Mouse (Mus musculus) forebrain, postnatal 0 days (tissue): ENCODE measurements around the gene Lima1. TPM values are rescaled to one million over a fixed set of nuclear protein-coding genes. Genes with fewer than 3 reads are reported as not detected.

Experiments used
- ATAC-seq: fragments of 200-750 bp; cut with Nextera tagmentation; 2 replicates; pipeline ENCODE4 v1.8.0; 2017; ENCODE audit warnings: mild to moderate bottlenecking, moderate library complexity
- DNase-seq: peaks from one replicate; pipeline ENCODE4 v3.0.0-alpha.2; 2015
- H3K27ac ChIP-seq: fragments of 300-500 bp; sonication (generic); 2 replicates; pipeline ENCODE4 v1.5.1; 2014; ENCODE audit warnings: low read depth, mild to moderate bottlenecking, antibody characterized with exemption, low read length, moderate library complexity, mixed read lengths
- H3K27me3 ChIP-seq: fragments of 300-500 bp; sonication (generic); 2 replicates; pipeline ENCODE4 v1.6.1; 2014; ENCODE audit warnings: mild to moderate bottlenecking, low read length, mixed read lengths; ENCODE audit not compliant: insufficient read depth
- H3K36me3 ChIP-seq: fragments of 300-500 bp; sonication (generic); 2 replicates; pipeline ENCODE4 v1.6.1; 2014; ENCODE audit warnings: mild to moderate bottlenecking, moderate library complexity; ENCODE audit not compliant: insufficient read depth
- H3K4me1 ChIP-seq: fragments of 300-500 bp; sonication (generic); 2 replicates; pipeline ENCODE4 v1.6.1; 2014; ENCODE audit warnings: antibody characterized with exemption; ENCODE audit not compliant: insufficient read depth
- H3K4me2 ChIP-seq: fragments of 300-500 bp; sonication (generic); 2 replicates; pipeline ENCODE4 v1.6.1; 2014; ENCODE audit warnings: low read depth, mild to moderate bottlenecking, moderate library complexity
- H3K4me3 ChIP-seq: fragments of 300-500 bp; sonication (generic); 2 replicates; pipeline ENCODE4 v1.5.1; 2014; ENCODE audit warnings: low read depth, low read length, mixed read lengths
- H3K9ac ChIP-seq: fragments of 300-500 bp; sonication (generic); 2 replicates; pipeline ENCODE4 v1.6.1; 2014; ENCODE audit warnings: mild to moderate bottlenecking
- H3K9me3 ChIP-seq: fragments of 300-500 bp; sonication (generic); 2 replicates; pipeline ENCODE4 v1.6.1; 2016; ENCODE audit warnings: low read length
- CTCF ChIP-seq: sonication (generic); IDR thresholded peaks from 2 replicates; pipeline ENCODE4 v1.5.1; 2016; ENCODE audit warnings: antibody characterized with exemption, control low read depth, low read depth
- WGBS: fragments of 180-500 bp; shearing (Covaris S2); extraction: QIAGEN DNeasy Blood & Tissue Kit; methylation state at CpG from one replicate; pipeline ENCODE4 v1.1.7; 2014; 5-methylcytosine and 5-hydroxymethylcytosine counted together
- polyA plus RNA-seq: library from polyadenylated mRNA; unstranded; fragments of >200 nt; fragmentation: Nextera tagmentation; extraction: Ambion mirVana; gene quantifications from 2 replicates; pipeline ENCODE4 v1.2.1, GENCODE M21; 2015
- total RNA-seq: library from RNA; depleted of rRNA; stranded (reverse); fragments of >200 nt; gene quantifications from 2 replicates; pipeline ENCODE4 v1.2.3, GENCODE M21; 2014

Lima1 gene
- total and polyA plus RNA-seq, 2 experiments from 2014 or later: 9.7 to 11.8 TPM

DNA sequence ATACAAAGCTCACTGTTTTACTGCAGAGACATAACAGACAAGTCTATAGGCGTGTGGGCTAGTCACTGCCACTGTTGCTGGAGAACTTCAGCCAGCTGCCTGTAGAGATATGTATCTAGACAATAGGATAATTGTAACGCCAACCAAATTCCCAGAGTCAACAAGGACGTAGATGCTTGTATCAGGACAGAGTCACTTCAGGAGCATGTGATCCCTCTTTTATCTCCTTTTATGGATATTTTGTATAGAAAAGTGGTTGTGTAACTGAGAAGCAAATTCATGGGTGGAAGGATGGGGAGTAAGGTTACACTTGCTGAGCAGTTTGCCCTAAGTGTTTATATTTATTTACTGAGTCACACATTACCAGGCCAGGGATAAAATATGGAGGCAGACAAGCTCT, 25.0 kb downstream of the Lima1 start:
- 80% methylated on average over 3 of the region's 3 CpGs for WGBS
- H3K9ac ChIP-seq: no peak overlapping the region
- no peak overlapping the region for H3K4me2 ChIP-seq
- no peaks in the 10 kb centered on the region; the same call in 1 of the 2 replicates for H3K36me3 ChIP-seq
- H3K9me3 ChIP-seq: no peaks in the 10 kb centered on the region
- no peaks in the 10 kb centered on the region for H3K27me3 ChIP-seq
- DNase-seq (no peak), ATAC-seq (no peak)
- no peak overlapping the region for H3K4me3 ChIP-seq
- no peak overlapping the region for H3K27ac ChIP-seq
- TF ChIP-seq CTCF: no peak
- H3K4me1 ChIP-seq: no peaks in the 10 kb centered on the region

DNA sequence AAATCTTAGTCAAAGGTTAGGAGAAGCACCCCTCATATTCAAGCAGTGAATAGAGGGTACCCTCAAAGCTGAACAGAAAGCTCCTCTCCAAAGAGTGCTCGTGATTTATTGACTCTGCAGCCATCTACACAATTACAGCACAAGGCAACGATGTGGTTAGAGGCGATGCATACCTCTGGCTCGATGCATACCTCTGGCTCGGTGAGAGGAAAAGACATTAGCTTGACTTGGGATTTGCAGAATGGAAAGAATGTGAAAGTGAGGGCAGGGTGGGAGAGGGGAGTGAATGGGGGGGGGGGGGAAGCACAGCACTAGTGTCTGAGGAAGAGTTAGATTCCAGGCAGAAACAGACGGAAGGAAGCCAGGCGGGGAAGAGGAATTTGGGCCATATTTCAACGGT, 27.3 kb downstream of the Lima1 start:
- ATAC-seq (no peak), DNase-seq (no peak)
- Histone ChIP-seq H3K4me3 (no peak overlapping the region), H3K9ac (no peak overlapping the region), H3K27me3 (no peaks in the 10 kb centered on the region), H3K36me3 (peaks cover 5% of the 10 kb centered on the region; the same call in 1 of the 2 replicates), H3K27ac (no peak overlapping the region), H3K4me1 (no peaks in the 10 kb centered on the region), H3K4me2 (no peak overlapping the region), H3K9me3 (no peaks in the 10 kb centered on the region)
- 80% methylated on average over 8 of the region's 8 CpGs for WGBS
- no peak for TF ChIP-seq CTCF

DNA sequence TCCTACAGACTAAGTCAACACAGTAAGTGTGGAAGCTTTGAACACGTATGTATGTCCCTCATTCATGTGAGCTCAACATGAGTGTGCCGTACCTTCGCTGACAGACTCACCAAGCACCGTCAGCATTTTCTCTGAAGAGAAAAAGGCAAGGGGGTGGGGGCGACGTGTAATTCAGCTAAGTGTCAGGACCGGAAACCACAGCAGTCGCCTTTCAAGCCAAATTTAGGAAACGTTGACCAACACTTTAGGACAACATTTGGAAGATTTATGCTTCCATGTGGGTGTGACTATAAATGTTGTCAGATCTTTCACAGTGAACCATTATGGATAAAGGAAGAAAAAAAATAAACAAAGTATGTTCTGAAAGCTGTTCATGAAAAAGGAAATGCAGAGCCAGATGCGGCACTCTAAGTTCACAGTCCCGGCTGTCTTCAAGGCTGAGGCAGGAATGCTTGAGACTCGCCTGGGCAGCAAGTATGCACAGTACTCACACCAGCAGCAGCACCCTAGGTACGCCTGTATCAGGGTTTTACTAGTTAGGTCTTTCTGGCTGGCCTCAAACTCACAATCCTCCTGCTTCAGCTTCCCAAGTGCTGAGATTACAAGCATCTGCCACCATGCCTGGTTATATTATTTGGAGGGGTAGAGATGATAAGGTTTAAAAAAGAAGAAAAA, 27.9 kb downstream of the Lima1 start:
- Histone ChIP-seq H3K27ac (no peak overlapping the region), H3K9ac (no peak overlapping the region), H3K4me3 (no peak overlapping the region), H3K4me1 (no peaks in the 10 kb centered on the region), H3K36me3 (peaks cover 5% of the 10 kb centered on the region; the same call in 1 of the 2 replicates), H3K27me3 (no peaks in the 10 kb centered on the region), H3K9me3 (no peaks in the 10 kb centered on the region), H3K4me2 (no peak overlapping the region)
- no peak for ATAC-seq
- 51% methylated on average over 13 of the region's 13 CpGs for WGBS
- no peak for DNase-seq
- no peak for TF ChIP-seq CTCF

DNA sequence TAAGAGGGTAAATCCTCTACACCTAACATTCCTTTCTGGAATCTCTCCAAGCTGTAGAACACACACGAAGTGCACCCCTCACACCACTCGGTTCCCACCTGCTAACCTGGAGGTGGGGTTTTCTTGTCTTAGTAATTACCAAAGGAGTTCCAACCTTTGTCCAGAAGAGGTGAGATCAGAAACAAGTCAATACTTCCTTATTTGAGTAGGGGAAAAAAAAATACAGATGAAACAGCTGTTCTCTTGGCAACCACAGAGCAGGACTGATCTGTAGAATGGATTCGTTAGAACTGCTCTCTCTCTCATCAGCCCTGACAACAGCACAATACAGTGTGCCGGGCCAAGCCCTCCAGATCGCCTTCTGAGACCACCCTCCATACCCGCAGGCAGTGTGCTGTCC, 28.6 kb downstream of the Lima1 start:
- no peak overlapping the region for H3K27ac ChIP-seq

DNA sequence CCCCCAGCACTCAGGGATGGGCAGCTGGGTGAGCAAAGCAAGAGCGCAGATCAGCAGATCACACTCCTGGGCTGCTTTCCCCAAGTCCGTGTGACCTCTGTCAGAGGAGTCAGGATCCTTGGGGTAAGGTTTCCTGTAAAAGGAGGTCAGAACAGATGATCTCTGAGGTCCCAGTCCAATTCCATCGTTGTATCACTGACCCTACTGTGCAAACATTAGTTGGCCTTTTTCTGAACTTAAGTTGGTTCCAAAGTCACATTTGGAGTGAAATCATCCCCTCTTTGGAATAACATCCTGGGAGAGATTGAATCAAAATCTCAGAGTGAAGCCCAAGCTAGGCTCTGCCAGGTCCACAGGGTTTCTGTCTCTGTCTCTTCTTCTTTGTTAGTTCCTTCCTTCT, 31.4 kb downstream of the Lima1 start:
- DNase-seq: no peak
- H3K27ac ChIP-seq: no peak overlapping the region
- H3K4me2 ChIP-seq: no peak overlapping the region
- H3K27me3 ChIP-seq: no peaks in the 10 kb centered on the region
- no peak for TF ChIP-seq CTCF
- ATAC-seq: no peak
- no peak overlapping the region for H3K9ac ChIP-seq
- no peaks in the 10 kb centered on the region for H3K4me1 ChIP-seq
- WGBS: 86% methylated on average over 3 of the region's 3 CpGs
- H3K4me3 ChIP-seq: no peak overlapping the region
- peaks cover 13% of the 10 kb centered on the region; the same call in 1 of the 2 replicates for H3K36me3 ChIP-seq
- H3K9me3 ChIP-seq: no peaks in the 10 kb centered on the region

More for the DNA sequence above, 28.6 kb downstream of the Lima1 start:
- H3K4me3 ChIP-seq: no peak overlapping the region
- DNase-seq (no peak), ATAC-seq (no peak)
- no peaks in the 10 kb centered on the region for H3K4me1 ChIP-seq
- no peaks in the 10 kb centered on the region for H3K9me3 ChIP-seq
- H3K4me2 ChIP-seq: no peak overlapping the region
- TF ChIP-seq CTCF: no peak
- H3K9ac ChIP-seq: no peak overlapping the region
- 12% methylated on average over 6 of the region's 6 CpGs for WGBS
- peaks cover 12% of the 10 kb centered on the region; the same call in 1 of the 2 replicates for H3K36me3 ChIP-seq
- H3K27me3 ChIP-seq: no peaks in the 10 kb centered on the region

DNA sequence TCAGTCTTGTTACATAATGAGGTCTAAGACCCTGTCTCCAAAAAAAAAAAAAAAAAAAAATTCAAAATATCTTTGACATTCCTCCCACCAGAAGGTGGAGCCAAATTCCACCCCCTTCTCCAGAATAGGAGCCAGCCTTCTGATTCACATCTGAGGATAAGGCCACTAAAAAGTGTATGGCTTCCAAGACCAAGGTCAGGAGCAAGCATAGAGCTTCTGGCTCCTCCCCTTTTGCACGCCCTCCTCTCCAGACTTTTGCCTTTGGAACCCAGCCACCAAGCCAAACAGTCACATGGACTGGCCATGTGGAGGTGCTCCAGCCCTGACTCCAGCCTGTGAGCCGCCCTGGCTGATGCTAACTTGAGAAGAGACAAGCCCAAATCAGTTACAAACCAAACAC, 35.3 kb downstream of the Lima1 start:
- no peak; the same call in 1 of the 2 replicates for TF ChIP-seq CTCF
- Histone ChIP-seq H3K27me3 (no peaks in the 10 kb centered on the region), H3K4me1 (no peaks in the 10 kb centered on the region), H3K27ac (no peak overlapping the region), H3K9me3 (no peaks in the 10 kb centered on the region), H3K4me2 (no peak overlapping the region), H3K36me3 (0 out of 2 replicates have a peak, but pooled peaks cover 13% of the 10 kb centered on the region), H3K9ac (no peak overlapping the region), H3K4me3 (no peak overlapping the region)
- ATAC-seq: no peak
- 78% methylated on average over 2 of the region's 2 CpGs for WGBS
- no peak for DNase-seq

DNA sequence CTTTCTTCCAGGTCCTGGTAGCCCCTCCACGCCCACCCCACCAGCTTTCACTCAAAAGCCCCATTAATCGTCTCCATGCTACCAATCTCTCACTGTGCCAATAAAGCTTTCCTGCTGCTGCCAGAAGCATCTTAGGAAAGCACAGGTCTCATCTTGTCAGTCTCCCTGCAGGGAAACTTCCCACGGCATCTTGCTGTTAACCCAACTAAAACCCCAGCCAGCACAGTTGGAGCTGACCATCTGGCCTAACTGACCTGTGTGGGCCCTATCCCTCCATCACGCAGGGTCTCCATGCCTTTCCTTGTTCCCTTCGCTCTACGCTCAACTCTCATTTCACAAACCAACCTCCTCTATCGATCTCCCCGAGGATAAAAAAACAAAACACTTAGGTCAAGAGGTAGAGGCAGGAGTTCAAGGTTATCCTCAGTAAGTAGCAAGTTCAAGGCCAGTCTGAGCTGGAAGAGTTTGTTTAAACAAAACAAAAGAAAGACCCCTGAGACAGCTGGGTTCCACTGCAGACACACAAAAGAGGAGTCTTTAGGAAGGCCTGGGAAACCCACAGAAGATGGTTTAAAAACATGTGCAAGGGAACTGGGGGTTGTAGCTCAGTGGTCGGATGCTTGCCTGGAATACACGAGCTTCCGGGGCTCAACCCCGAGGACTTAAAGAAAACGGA, 36.0 kb downstream of the Lima1 start:
- ATAC-seq (no peak), DNase-seq (no peak)
- Histone ChIP-seq H3K27me3 (no peaks in the 10 kb centered on the region), H3K4me3 (no peak overlapping the region), H3K36me3 (0 out of 2 replicates have a peak, but pooled peaks cover 13% of the 10 kb centered on the region), H3K9ac (no peak overlapping the region), H3K27ac (no peak overlapping the region), H3K4me1 (no peaks in the 10 kb centered on the region), H3K4me2 (no peak overlapping the region), H3K9me3 (no peaks in the 10 kb centered on the region)
- WGBS: 81% methylated on average over 13 of the region's 13 CpGs
- TF ChIP-seq CTCF: no peak
